In the genomic region with DNA sequence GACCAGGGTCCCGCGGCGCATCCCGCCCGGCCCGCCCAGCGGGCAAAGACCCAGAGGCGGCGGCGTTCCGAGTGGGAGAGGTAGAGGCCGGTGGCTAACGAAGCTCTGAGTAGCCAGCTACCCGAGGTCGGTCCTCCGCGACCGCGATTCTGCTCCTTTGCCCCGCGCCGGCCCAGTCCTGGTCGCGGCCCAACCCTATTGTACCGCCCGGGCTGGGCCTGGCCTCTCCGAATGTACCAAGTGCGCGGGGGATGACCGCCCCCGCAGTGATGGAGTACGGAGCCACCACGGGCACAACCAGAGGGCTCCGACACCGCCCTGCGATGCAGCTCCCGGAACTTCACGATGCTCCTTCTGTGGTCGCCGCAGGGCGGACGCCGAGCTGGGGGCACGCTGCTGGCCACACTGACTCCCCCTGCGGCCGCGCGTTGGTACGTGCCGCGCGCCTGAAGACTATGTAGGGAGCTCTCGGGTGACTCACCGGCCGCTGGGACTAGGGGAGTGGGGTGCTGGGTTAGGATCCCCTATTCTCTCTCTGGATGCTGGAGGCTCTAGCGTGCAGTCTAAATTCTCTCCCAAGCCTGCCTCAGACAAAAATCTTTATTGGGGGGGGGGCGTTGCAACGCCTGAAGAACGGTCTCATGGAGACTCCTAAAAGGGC, we compare ENCODE assay signal across 8 mouse cellular contexts. TPM values are rescaled to one million over a fixed set of nuclear protein-coding genes. Genes with fewer than 3 reads are reported as not detected.
DNase-seq lines count a peak whose midpoint lies in the region; ATAC-seq lines count a peak whose summit lies in the region.

Map7d1 (minus strand) TSS at position 213 of the 661 bp plus-strand sequence.

- DNase-seq in adipocyte (ENCODE audit: low spot score): peak; percentile 82
- peak; percentile 92 for DNase-seq in embryo, embryonic 10 days (ENCODE audit: low spot score)
- peak; percentile 90 for DNase-seq in gastrocnemius, postnatal 14 days
- peak; percentile 79 to 91 for DNase-seq in left cerebral cortex, postnatal 10 days (ENCODE audit: extremely low spot score in 1 of 2, low spot score in 2 of 2)
- DNase-seq in right cerebral cortex, postnatal 10 days (ENCODE audit: low spot score in 2 of 2): peak; percentile 89 to 90
- DNase-seq in urinary bladder, postnatal 14 days (ENCODE audit: low spot score): peak; percentile 89

- ATAC-seq in inflammation-experienced regulatory T-cells, adult 6 months: peak; percentile 75
- peak; percentile 51 for ATAC-seq in megakaryocyte progenitor cell, adult 5-6 weeks (replicated peaks; ENCODE audit: poor library complexity)

- intact Hi-C loops in gastrocnemius, postnatal 14 days (cut with DNase I; ENCODE audit: low total_unique reads): no loop called here
- intact Hi-C loops in left cerebral cortex, postnatal 10 days (cut with DNase I): no loop called here

RNA-seq across cellular contexts. Expression of gene Map7d1, which starts in this region (rescaled TPM):
- 100 to 1,000 TPM; 165 to 201 TPM for total RNA-seq in gastrocnemius, postnatal 14 days (2021)
- polyA plus RNA-seq in inflammation-experienced regulatory T-cells, adult 6 months (2017; shearing (Covaris generic)): 1 to 10 TPM; 3.2 to 6.6 (median 5.1) TPM
- 100 to 1,000 TPM; 218 to 226 TPM for total RNA-seq in left cerebral cortex, postnatal 10 days (2021)
- total RNA-seq in megakaryocyte progenitor cell, adult 5-6 weeks (2015): 18.8 and 21.1 TPM in 2 replicates
- total RNA-seq in megakaryocyte progenitor cell, adult 5-6 weeks (2017): 35.8 and 39.6 TPM in 2 replicates

Comparison
In these comparisons a context has a peak if more than half of its experiments do, and no peak if none do; other contexts are left out.
1. Peak in every context shown above with its lines: DNase-seq and ATAC-seq.
2. RNA of gene Map7d1 (total RNA-seq): 218 to 226 TPM in left cerebral cortex, postnatal 10 days and 165 to 201 TPM in gastrocnemius, postnatal 14 days; 18.8 to 39.6 TPM in megakaryocyte progenitor cell, adult 5-6 weeks; every median in the first group is over 4 times any median in the second.